Mouse (Mus musculus) layer of hippocampus, adult 18-20 months (tissue): ENCODE results near the gene Prnd. TPM values are rescaled to one million over a fixed set of nuclear protein-coding genes. Genes with fewer than 3 reads are reported as not detected.

Experiments used
- DNase-seq, 2 experiments: peaks; one replicate each; pipeline ENCODE4 v3.0.0; 2022; ENCODE audit warnings: low spot score in 2 of 2
- total RNA-seq, 2 experiments: library from RNA; stranded (reverse); gene quantifications; 2 replicates each; pipeline ENCODE4 v1.2.3; 2021

Gene Prnd
- total RNA-seq, 2 experiments from 2014 or later, result not detected

DNA sequence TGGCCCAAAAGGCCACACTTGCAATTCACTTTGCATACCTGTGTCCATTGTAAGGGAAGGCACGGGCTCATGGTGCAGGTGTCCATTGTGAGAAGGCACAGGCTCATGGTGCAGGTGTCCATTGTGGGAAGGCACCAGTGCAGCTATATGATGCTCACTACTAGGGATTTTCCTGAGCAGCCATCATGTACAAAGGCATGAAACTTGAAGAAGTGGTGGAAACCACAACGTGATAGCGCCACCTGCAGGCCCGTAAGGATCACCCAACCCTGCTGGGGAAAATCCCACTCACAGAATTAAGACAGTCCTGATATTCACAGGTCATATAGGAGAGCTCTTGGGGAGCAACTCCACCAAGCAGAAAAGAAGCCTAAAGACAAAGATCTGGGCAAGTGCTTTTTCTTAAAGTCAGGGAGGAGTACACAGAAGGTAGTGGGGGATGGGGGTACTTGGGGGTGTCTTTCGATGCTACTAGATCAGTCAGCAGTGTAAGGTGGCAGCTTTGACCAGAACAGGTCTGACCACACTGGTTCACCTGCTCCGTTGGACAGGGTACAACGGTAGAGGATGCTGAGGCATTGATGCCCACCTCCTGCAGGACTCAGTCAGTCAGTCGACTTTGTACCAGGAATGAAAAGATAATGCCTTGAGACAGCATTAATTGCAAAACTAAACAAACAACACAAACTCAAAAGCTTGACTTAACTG is 11.1 kb upstream of the Prnd start:
- peak in 1 of 2 experiments; percentile 83 for DNase-seq

DNA sequence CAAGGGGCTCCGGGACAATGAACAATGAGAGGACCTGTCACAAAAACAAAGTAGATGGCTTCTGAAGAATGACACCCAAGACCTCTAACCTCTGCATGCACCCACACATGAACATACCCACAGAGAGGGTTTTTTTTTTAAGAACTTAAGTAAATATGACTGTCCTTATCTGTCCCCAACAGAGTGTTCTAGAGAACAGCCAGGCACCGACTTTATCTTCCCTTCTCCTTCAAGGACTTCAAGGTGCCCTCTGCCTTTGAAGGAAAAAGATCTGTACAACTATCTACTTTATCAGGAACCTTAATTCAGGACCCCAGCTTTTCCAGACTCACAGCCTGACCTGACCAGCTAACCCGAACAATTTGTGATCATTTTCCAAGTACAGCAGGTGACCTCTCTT is 10.2 kb upstream of the Prnd start:
- no peak for DNase-seq

DNA sequence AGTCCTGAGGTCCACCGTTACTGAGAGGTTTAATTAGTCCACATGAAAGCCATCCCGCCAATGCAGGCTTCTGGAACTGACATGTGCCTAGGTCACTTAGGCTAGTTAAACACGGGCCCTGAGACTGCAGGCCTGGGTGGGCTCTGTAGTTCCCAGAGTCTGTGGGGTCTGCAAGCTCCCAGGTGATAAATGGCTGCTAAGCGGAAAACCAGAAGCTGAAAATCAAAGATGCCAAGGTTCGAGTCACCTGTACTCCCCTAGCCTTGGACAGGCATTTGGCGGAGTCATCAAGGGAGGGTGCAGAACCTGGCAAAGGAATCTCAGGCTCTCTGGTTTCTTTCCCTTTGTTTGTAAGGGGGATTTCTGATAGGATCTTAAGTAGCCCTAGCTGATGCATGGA is 9.2 kb upstream of the Prnd start:
- no peak for DNase-seq

GRCm38 (mm10) chr2:131944370-131944769 is 6.3 kb upstream of the Prnd start:
- DNase-seq, result no peak

DNA sequence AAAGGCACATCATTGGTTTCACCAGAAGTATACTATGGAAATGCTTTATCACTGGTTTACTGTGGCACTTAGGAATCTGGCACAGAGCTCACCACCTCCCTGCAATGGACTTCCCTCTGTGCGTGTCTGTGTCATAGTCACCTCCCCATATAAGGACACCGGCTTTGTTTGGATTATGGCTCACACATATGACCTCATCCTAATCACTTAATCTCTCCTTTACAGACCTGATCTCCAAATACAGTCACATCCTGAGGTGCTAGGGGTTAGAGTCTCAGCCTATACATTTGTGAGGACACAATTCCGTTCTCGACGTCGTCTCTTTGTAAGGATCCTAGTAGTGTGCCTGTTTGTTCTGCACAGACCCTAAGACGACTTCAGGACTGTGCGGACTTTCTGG is 5.4 kb upstream of the Prnd start:
- no peak for DNase-seq

DNA sequence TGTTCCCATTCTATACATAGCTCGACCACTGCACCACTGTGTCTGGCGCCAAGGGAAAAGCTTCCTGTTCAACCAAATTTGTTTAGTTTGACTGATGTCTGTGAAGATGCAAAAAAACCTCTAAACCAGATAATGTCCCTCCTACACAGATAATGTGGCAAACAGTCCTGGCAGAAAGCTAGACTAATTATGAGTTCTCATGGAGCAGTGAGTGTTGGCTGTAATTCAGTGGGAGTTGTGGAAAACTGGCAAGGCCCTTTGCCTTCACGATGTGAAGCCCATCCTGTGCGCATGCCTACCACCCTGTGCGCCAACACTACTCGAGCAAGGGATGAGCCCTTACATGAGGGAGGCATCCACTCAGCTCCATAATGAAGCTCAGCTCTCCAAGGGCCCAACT is 4.9 kb upstream of the Prnd start:
- peak in 1 of 2 experiments; percentile 41 for DNase-seq

GRCm38 (mm10) chr2:131946351-131946750 is 4.3 kb upstream of the Prnd start:
- DNase-seq, result no peak

- DNase-seq, result peak in 1 of 2 experiments; percentile 0
These were observed 2.5 kb upstream of the Prnd start for GRCm38 (mm10) chr2:131948156-131948555.

GRCm38 (mm10) chr2:131948916-131949639 is 1.6 kb upstream of the Prnd start:
- DNase-seq, result peak in 1 of 2 experiments; percentile 0

DNA sequence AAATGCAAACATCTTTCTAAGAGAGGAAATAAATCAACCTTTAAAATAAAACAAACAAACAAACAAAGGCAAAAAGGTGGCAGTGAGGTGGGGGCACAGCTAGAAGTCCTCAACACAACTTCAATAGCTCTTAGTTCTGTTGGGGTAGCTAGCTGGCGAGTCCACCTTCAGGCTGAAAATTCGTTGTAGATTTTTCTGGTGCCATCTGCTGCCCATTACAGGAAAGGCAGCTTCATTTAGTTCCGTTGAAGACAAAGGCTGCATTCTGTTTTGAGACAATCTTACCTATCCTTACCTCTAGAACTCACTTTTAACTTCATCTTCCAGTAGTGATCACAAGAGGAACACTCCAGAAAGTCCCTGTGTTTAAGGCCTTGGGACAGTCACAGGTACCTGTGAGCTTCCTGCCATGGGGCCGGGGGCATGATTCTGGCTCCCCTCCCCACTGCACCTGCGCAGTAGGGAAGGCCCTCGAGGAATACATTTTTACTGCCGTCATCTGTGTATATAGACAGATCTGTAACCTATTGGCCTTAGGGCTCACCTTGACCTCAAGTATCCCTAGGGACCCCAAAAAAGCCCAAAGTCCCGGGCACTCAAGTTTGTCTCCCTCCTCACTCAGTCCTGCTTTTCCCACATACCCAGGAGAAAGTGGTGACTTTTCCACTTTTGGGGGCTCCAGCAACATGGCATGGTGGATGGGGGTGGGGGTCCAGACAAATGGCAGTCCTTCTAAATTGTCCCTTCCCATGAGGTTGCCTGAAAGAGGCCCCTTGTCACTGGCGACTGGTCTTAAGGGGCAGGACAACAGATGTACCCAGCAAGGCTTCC is 679 bp upstream of the Prnd start:
- DNase-seq, result peak in 1 of 2 experiments; percentile 81

GRCm38 (mm10) chr2:131952456-131952855 is 1.8 kb downstream of the Prnd start:
- DNase-seq, result no peak

- DNase-seq, result no peak
These were observed 2.4 kb downstream of the Prnd start for GRCm38 (mm10) chr2:131952961-131953538.

DNA sequence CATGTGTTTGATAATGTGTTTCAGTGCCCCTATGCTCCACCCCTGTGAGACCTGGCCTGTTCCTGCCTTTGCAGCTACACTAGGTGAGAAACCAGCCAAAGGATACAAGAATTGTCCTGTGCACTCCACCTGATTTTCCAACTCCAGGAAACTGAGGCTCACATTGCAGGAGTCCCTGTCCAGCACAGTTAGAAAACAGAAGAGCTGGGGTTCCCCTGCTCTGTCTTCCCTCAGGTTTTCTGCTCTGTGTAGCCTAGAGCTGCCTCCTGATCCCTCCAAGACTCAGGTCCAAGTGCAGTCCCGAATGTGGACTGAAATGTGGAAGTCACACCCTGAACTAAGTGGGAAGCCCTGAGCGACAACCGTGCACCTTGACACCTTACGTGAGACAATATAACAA is 3.0 kb downstream of the Prnd start:
- DNase-seq, result no peak

- DNase-seq, result no peak
These were observed 4.2 kb downstream of the Prnd start for GRCm38 (mm10) chr2:131954835-131955234.

DNA sequence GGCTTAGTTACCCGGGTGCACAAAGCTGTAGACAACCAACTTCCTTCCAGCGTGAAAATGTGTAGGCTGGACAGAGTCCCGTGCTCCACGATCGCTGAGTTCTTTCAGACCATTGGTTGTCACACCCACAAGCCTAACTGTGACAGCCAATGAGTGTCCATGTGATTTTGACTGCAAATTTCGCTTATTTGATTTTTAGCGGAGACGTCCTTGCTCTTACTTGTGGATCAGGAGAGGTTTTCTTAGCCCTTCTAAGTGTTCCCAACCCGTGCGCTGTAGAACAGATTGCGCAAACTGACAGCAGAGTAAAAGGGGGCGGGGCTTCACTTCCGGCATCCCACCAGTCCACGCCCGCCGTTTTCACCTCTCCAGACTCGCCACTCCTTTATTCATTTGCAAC is 4.6 kb downstream of the Prnd start:
- DNase-seq, result no peak

GRCm38 (mm10) chr2:131956336-131957256 is 5.9 kb downstream of the Prnd start:
- no peak for DNase-seq

GRCm38 (mm10) chr2:131957731-131958222 is 7.1 kb downstream of the Prnd start:
- DNase-seq, result no peak

- no peak for DNase-seq
These were observed 11.0 kb downstream of the Prnd start for GRCm38 (mm10) chr2:131961671-131962070.

DNA sequence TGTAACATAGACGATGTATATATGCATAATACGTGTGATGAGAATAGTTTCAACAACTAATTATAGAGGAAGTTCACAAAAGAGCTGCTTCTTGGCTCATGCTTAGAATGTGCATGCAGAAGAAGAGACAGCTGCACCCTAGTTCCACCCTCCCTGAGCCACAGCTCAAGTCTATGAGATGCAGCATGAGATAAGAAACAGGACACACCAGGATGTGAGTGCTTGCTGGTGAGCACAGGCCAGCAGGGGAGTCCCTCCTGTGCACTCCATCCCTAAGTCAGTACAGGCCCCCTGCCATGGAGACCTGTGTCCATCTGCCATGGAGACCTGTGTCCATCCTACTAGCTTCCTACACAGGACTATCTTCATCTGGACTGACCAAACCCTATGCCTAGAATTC is 19.9 kb downstream of the Prnd start:
- no peak for DNase-seq

- no peak for DNase-seq
These were observed 20.4 kb downstream of the Prnd start for GRCm38 (mm10) chr2:131971098-131971497.
